Mouse (Mus musculus) embryonic facial prominence, embryonic 11.5 days (tissue): ENCODE data around the gene Des. TPM values are rescaled to one million over a fixed set of nuclear protein-coding genes. Genes with fewer than 3 reads are reported as not detected.

Experiments
- ATAC-seq: fragments of 200-750 bp; cut with Nextera tagmentation; replicated peaks from 2 replicates; pipeline ENCODE4 v1.8.0; 2017; ENCODE audit warnings: low read depth; ENCODE audit not compliant: insufficient number of reproducible peaks, low FRiP score, low TSS enrichment
- DNase-seq: peaks from one replicate; pipeline ENCODE4 v3.0.0-alpha.2; 2015; ENCODE audit warnings: low spot score
- H3K27ac ChIP-seq: fragments of 300-500 bp; sonication (generic); replicated peaks from 2 replicates; pipeline ENCODE4 v1.5.1; 2014; ENCODE audit warnings: mild to moderate bottlenecking, low read depth, low read length, control low read depth
- H3K27me3 ChIP-seq: fragments of 300-500 bp; sonication (generic); 2 replicates; pipeline ENCODE4 v1.6.1; 2014; ENCODE audit warnings: mild to moderate bottlenecking, low read length, moderate library complexity, mixed read lengths; ENCODE audit not compliant: control insufficient read depth, insufficient read depth
- H3K36me3 ChIP-seq: fragments of 300-500 bp; sonication (generic); replicated peaks from 2 replicates; pipeline ENCODE4 v1.6.1; 2014; ENCODE audit warnings: low read depth, mild to moderate bottlenecking, low read length, moderate library complexity, mixed read lengths; ENCODE audit not compliant: control insufficient read depth, insufficient read depth
- H3K4me1 ChIP-seq: fragments of 300-500 bp; sonication (generic); 2 replicates; pipeline ENCODE4 v1.6.1; 2014; ENCODE audit warnings: low read length, mixed read lengths; ENCODE audit not compliant: control insufficient read depth, insufficient read depth
- H3K4me2 ChIP-seq: fragments of 300-500 bp; sonication (generic); 2 replicates; pipeline ENCODE4 v1.6.1; 2014; ENCODE audit warnings: low read depth, mild to moderate bottlenecking, control low read depth, low read length, moderate library complexity
- H3K4me3 ChIP-seq: fragments of 300-500 bp; sonication (generic); 2 replicates; pipeline ENCODE4 v1.5.1; 2014; ENCODE audit warnings: low read depth, low read length, control low read depth
- H3K9ac ChIP-seq: fragments of 300-500 bp; sonication (generic); replicated peaks from 2 replicates; pipeline ENCODE4 v1.6.1; 2014; ENCODE audit warnings: mild to moderate bottlenecking, control low read depth, low read length
- H3K9me3 ChIP-seq: fragments of 300-500 bp; sonication (generic); replicated peaks from 2 replicates; pipeline ENCODE4 v1.6.1; 2016; ENCODE audit warnings: mild to moderate bottlenecking, low read length, inconsistent platforms, mixed read lengths; ENCODE audit not compliant: control insufficient read depth
- WGBS: fragments of 180-500 bp; shearing (Covaris S2); extraction: QIAGEN DNeasy Blood & Tissue Kit; methylation state at CpG from one replicate; pipeline ENCODE4 v1.1.7; 2014; 5-methylcytosine and 5-hydroxymethylcytosine counted together
- polyA plus RNA-seq: library from polyadenylated mRNA; unstranded; fragments of >200 nt; fragmentation: Nextera tagmentation; extraction: Ambion mirVana; gene quantifications from 2 replicates; pipeline ENCODE4 v1.2.1, GENCODE M21; 2014

Des gene
- polyA plus RNA-seq, 1 experiment from 2014 or later: 9.9 TPM

GRCm38 (mm10) chr1:75340519-75340918, 19.6 kb upstream of the Des start:
- no peaks in the 10 kb centered on the region for H3K9me3 ChIP-seq
- H3K4me1 ChIP-seq: peaks cover 26% of the 10 kb centered on the region

GRCm38 (mm10) chr1:75342874-75343416, 17.2 kb upstream of the Des start:
- ATAC-seq (no peak), DNase-seq (peak; percentile 92)
- no peak overlapping the region for H3K4me3 ChIP-seq
- H3K27me3 ChIP-seq: no peaks in the 10 kb centered on the region
- peaks cover 26% of the 10 kb centered on the region for H3K4me1 ChIP-seq
- H3K27ac ChIP-seq: no peak overlapping the region
- no peaks in the 10 kb centered on the region for H3K36me3 ChIP-seq
- H3K9ac ChIP-seq: no peak overlapping the region
- under 1% methylated on average over 8 of the region's 8 CpGs for WGBS
- no peaks in the 10 kb centered on the region for H3K9me3 ChIP-seq
- H3K4me2 ChIP-seq: no peak overlapping the region

More at GRCm38 (mm10) chr1:75340519-75340918, 19.6 kb upstream of the Des start:
- H3K9ac ChIP-seq: no peak overlapping the region
- H3K4me3 ChIP-seq: no peak overlapping the region
- no peaks in the 10 kb centered on the region for H3K27me3 ChIP-seq
- H3K4me2 ChIP-seq: no peak overlapping the region
- H3K36me3 ChIP-seq: no peaks in the 10 kb centered on the region
- DNase-seq: no peak
- no peak overlapping the region for H3K27ac ChIP-seq
- no peak for ATAC-seq
- WGBS: 70% methylated on average over 2 of the region's 2 CpGs

GRCm38 (mm10) chr1:75344291-75345035, 15.7 kb upstream of the Des start:
- Histone ChIP-seq H3K4me1 (peaks cover 20% of the 10 kb centered on the region), H3K4me3 (no peak overlapping the region)
- peak; percentile 37; the same call in 1 of the 2 replicates for ATAC-seq

GRCm38 (mm10) chr1:75345036-75345935, 14.8 kb upstream of the Des start:
- no peaks in the 10 kb centered on the region for H3K27me3 ChIP-seq
- peak; percentile 35 for DNase-seq
- no peak overlapping the region; the same call in 1 of the 2 replicates for H3K9ac ChIP-seq
- peak overlapping the region; percentile 61; the same call in 1 of the 2 replicates for H3K27ac ChIP-seq
- no peaks in the 10 kb centered on the region for H3K9me3 ChIP-seq
- ATAC-seq: peak; percentile 17; the same call in 1 of the 2 replicates
- no peak overlapping the region for H3K4me3 ChIP-seq
- H3K4me1 ChIP-seq: peaks cover 17% of the 10 kb centered on the region
- WGBS: 21% methylated on average over 20 of the region's 20 CpGs
- no peak overlapping the region for H3K4me2 ChIP-seq
- H3K36me3 ChIP-seq: no peaks in the 10 kb centered on the region

More at GRCm38 (mm10) chr1:75344291-75345035, 15.7 kb upstream of the Des start:
- peak; percentile 72 for DNase-seq
- H3K27ac ChIP-seq: peak overlapping the region; percentile 61
- H3K36me3 ChIP-seq: no peaks in the 10 kb centered on the region
- no peak overlapping the region for H3K4me2 ChIP-seq
- peak overlapping the region; percentile 38 for H3K9ac ChIP-seq
- H3K27me3 ChIP-seq: no peaks in the 10 kb centered on the region
- WGBS: 2% methylated on average over 15 of the region's 15 CpGs
- no peaks in the 10 kb centered on the region for H3K9me3 ChIP-seq

- peaks cover 17% of the 10 kb centered on the region for H3K4me1 ChIP-seq
- H3K27ac ChIP-seq: no peak overlapping the region
- no peaks in the 10 kb centered on the region for H3K27me3 ChIP-seq
- ATAC-seq: no peak
- no peaks in the 10 kb centered on the region for H3K9me3 ChIP-seq
- 87% methylated on average over 5 of the region's 5 CpGs for WGBS
- H3K36me3 ChIP-seq: no peaks in the 10 kb centered on the region
- no peak overlapping the region for H3K4me2 ChIP-seq
- H3K4me3 ChIP-seq: no peak overlapping the region
- DNase-seq: no peak
- no peak overlapping the region for H3K9ac ChIP-seq
These were observed 12.8 kb upstream of the Des start for GRCm38 (mm10) chr1:75347279-75347678.

- H3K4me3 ChIP-seq: no peak overlapping the region
- H3K9me3 ChIP-seq: no peaks in the 10 kb centered on the region
- H3K27me3 ChIP-seq: no peaks in the 10 kb centered on the region
- H3K9ac ChIP-seq: no peak overlapping the region
- WGBS: 31% methylated on average over 5 of the region's 5 CpGs
- peaks cover 11% of the 10 kb centered on the region for H3K4me1 ChIP-seq
- no peaks in the 10 kb centered on the region for H3K36me3 ChIP-seq
- ATAC-seq: no peak
- no peak for DNase-seq
- H3K4me2 ChIP-seq: no peak overlapping the region
- H3K27ac ChIP-seq: no peak overlapping the region
These were observed 10.9 kb upstream of the Des start for GRCm38 (mm10) chr1:75349275-75349674.

GRCm38 (mm10) chr1:75357261-75357660, 2.9 kb upstream of the Des start:
- ATAC-seq (no peak), DNase-seq (no peak)
- H3K4me1 ChIP-seq: peaks cover 3% of the 10 kb centered on the region; the same call in 1 of the 2 replicates
- H3K27me3 ChIP-seq: peaks cover 9% of the 10 kb centered on the region
- H3K27ac ChIP-seq: no peak overlapping the region
- H3K9ac ChIP-seq: no peak overlapping the region
- H3K4me3 ChIP-seq: no peak overlapping the region
- no peaks in the 10 kb centered on the region for H3K9me3 ChIP-seq
- WGBS: 86% methylated on average over 7 of the region's 7 CpGs
- no peaks in the 10 kb centered on the region for H3K36me3 ChIP-seq
- H3K4me2 ChIP-seq: no peak overlapping the region
